Mouse (Mus musculus): ENCODE results near the gene Dchs2.

DNA sequence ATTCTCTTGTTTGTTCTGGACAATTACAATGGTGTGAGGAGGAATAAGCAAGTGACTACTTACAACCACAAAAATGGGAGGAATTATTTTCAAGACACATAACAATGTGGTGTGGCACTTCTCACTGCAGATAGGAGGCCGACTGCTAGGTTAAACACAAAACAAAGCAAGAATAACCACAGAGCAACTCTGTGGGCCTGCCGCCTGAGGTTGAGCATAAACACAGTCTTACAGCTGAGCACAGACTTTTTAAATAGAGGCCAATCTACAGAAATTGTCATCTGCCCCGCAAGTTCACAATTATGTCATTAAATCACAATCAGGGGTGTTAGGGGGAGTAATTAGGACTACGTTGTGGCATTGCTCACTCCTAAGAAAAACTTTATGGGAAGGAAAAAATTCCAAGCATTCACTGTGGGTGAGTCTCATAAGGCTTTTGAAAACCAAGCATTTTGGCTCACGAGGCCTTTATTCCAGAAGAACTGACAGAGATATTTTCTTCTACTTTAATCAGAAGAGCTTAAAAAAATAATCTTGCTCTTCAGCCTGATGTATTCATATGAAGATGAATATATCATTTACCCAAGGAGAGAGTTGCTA lies 172.1 kb downstream of the Dchs2 start:
- no peak for TF ChIP-seq CTCF (IDR thresholded peaks at IDR 0.05; ENCODE audit: borderline replicate concordance, insufficient read depth, low read depth, low read length)
- TF ChIP-seq POLR2A (IDR thresholded peaks at IDR 0.05; ENCODE audit: borderline replicate concordance, insufficient read depth, low read length), result no peak

Data from cerebellum, adult 2 months (tissue).